Mouse (Mus musculus): ENCODE results near the gene Fermt1. TPM values are rescaled to one million over a fixed set of nuclear protein-coding genes. Genes with fewer than 3 reads are reported as not detected.

Fermt1 gene
- polyA plus RNA-seq, 1 experiment, result 13.7 TPM

GRCm38 (mm10) chr2:132936176-132936575 lies 9.5 kb downstream of the Fermt1 start:
- 82% methylated on average over 4 of the region's 4 CpGs for WGBS
- Histone ChIP-seq H3K36me3 (ENCODE audit: control insufficient read depth, insufficient read depth, low read length) (no peaks in the 10 kb centered on the region; the same call in none of the 2 replicates), H3K4me1 (ENCODE audit: control insufficient read depth, insufficient read depth, low read length) (peaks cover 11% of the 10 kb centered on the region; the same call in 1 of the 2 replicates), H3K27ac (ENCODE audit: insufficient read depth, low read depth, low read length) (no peak overlapping the region), H3K27me3 (replicated peaks; ENCODE audit: control insufficient read depth, insufficient read depth, low read length) (no peaks in the 10 kb centered on the region), H3K4me3 (ENCODE audit: insufficient read depth, low read depth, low read length) (no peak overlapping the region)
- TF ChIP-seq CTCF (conservative IDR thresholded peaks at IDR 0.05; ENCODE audit: insufficient read depth, insufficient read length, low read depth, low read length) (no peak), POLR2A (IDR thresholded peaks at IDR 0.05; ENCODE audit: low read depth, low read length) (no peak)
- DNase-seq, result no peak

GRCm38 (mm10) chr2:132934711-132935110 lies 11.0 kb downstream of the Fermt1 start:
- peaks cover 9% of the 10 kb centered on the region; the same call in 1 of the 2 replicates for H3K4me1 ChIP-seq (ENCODE audit: control insufficient read depth, insufficient read depth, low read length)
- WGBS, result 89% methylated on average over 4 of the region's 4 CpGs
- H3K27ac ChIP-seq (ENCODE audit: insufficient read depth, low read depth, low read length), result no peak overlapping the region
- H3K36me3 ChIP-seq (ENCODE audit: control insufficient read depth, insufficient read depth, low read length), result no peaks in the 10 kb centered on the region; the same call in none of the 2 replicates
- no peaks in the 10 kb centered on the region for H3K27me3 ChIP-seq (replicated peaks; ENCODE audit: control insufficient read depth, insufficient read depth, low read length)
- DNase-seq, result no peak
- TF ChIP-seq CTCF (conservative IDR thresholded peaks at IDR 0.05; ENCODE audit: insufficient read depth, insufficient read length, low read depth, low read length) (no peak), POLR2A (IDR thresholded peaks at IDR 0.05; ENCODE audit: low read depth, low read length) (no peak)
- no peak overlapping the region for H3K4me3 ChIP-seq (ENCODE audit: insufficient read depth, low read depth, low read length)

GRCm38 (mm10) chr2:132934142-132934541 lies 11.6 kb downstream of the Fermt1 start:
- DNase-seq, result no peak
- no peaks in the 10 kb centered on the region; the same call in none of the 2 replicates for H3K36me3 ChIP-seq (ENCODE audit: control insufficient read depth, insufficient read depth, low read length)
- H3K4me1 ChIP-seq (ENCODE audit: control insufficient read depth, insufficient read depth, low read length), result peaks cover 10% of the 10 kb centered on the region
- TF ChIP-seq CTCF (conservative IDR thresholded peaks at IDR 0.05; ENCODE audit: insufficient read depth, insufficient read length, low read depth, low read length) (no peak), POLR2A (IDR thresholded peaks at IDR 0.05; ENCODE audit: low read depth, low read length) (no peak)
- no peaks in the 10 kb centered on the region for H3K27me3 ChIP-seq (replicated peaks; ENCODE audit: control insufficient read depth, insufficient read depth, low read length)
- H3K27ac ChIP-seq (ENCODE audit: insufficient read depth, low read depth, low read length), result no peak overlapping the region
- H3K4me3 ChIP-seq (ENCODE audit: insufficient read depth, low read depth, low read length), result no peak overlapping the region
- 60% methylated on average over 2 of the region's 2 CpGs for WGBS

- no peak overlapping the region for H3K4me3 ChIP-seq (ENCODE audit: insufficient read depth, low read depth, low read length)
- no peak overlapping the region for H3K27ac ChIP-seq (ENCODE audit: insufficient read depth, low read depth, low read length)
- TF ChIP-seq POLR2A (IDR thresholded peaks at IDR 0.05; ENCODE audit: low read depth, low read length) (no peak), CTCF (conservative IDR thresholded peaks at IDR 0.05; ENCODE audit: insufficient read depth, insufficient read length, low read depth, low read length) (no peak)
- 59% methylated on average over 2 of the region's 2 CpGs for WGBS
- peak; percentile 38 for DNase-seq
- peaks cover 14% of the 10 kb centered on the region for H3K4me1 ChIP-seq (ENCODE audit: control insufficient read depth, insufficient read depth, low read length)
- no peaks in the 10 kb centered on the region for H3K27me3 ChIP-seq (replicated peaks; ENCODE audit: control insufficient read depth, insufficient read depth, low read length)
- H3K36me3 ChIP-seq (ENCODE audit: control insufficient read depth, insufficient read depth, low read length), result no peaks in the 10 kb centered on the region
Observed at GRCm38 (mm10) chr2:132928999-132929398, 16.7 kb downstream of the Fermt1 start.

GRCm38 (mm10) chr2:132927871-132928270 lies 17.8 kb downstream of the Fermt1 start:
- WGBS, result 38% methylated on average over 2 of the region's 2 CpGs
- Histone ChIP-seq H3K27ac (ENCODE audit: insufficient read depth, low read depth, low read length) (no peak overlapping the region), H3K27me3 (replicated peaks; ENCODE audit: control insufficient read depth, insufficient read depth, low read length) (no peaks in the 10 kb centered on the region), H3K4me3 (ENCODE audit: insufficient read depth, low read depth, low read length) (no peak overlapping the region), H3K4me1 (ENCODE audit: control insufficient read depth, insufficient read depth, low read length) (peaks cover 17% of the 10 kb centered on the region), H3K36me3 (ENCODE audit: control insufficient read depth, insufficient read depth, low read length) (no peaks in the 10 kb centered on the region)
- no peak for TF ChIP-seq CTCF (conservative IDR thresholded peaks at IDR 0.05; ENCODE audit: insufficient read depth, insufficient read length, low read depth, low read length)
- no peak for TF ChIP-seq POLR2A (IDR thresholded peaks at IDR 0.05; ENCODE audit: low read depth, low read length)
- DNase-seq, result peak; percentile 41

- no peak for DNase-seq
- no peak for TF ChIP-seq POLR2A (IDR thresholded peaks at IDR 0.05; ENCODE audit: low read depth, low read length)
- TF ChIP-seq CTCF (conservative IDR thresholded peaks at IDR 0.05; ENCODE audit: insufficient read depth, insufficient read length, low read depth, low read length), result no peak
Observed at GRCm38 (mm10) chr2:132927298-132927697, 18.4 kb downstream of the Fermt1 start.

GRCm38 (mm10) chr2:132923290-132924085 lies 22.2 kb downstream of the Fermt1 start:
- Histone ChIP-seq H3K4me3 (ENCODE audit: insufficient read depth, low read depth, low read length) (no peak overlapping the region), H3K27me3 (replicated peaks; ENCODE audit: control insufficient read depth, insufficient read depth, low read length) (no peaks in the 10 kb centered on the region), H3K36me3 (ENCODE audit: control insufficient read depth, insufficient read depth, low read length) (no peaks in the 10 kb centered on the region; the same call in 1 of the 2 replicates), H3K27ac (ENCODE audit: insufficient read depth, low read depth, low read length) (peak overlapping the region; percentile 86), H3K4me1 (ENCODE audit: control insufficient read depth, insufficient read depth, low read length) (peaks cover 20% of the 10 kb centered on the region; the same call in 1 of the 2 replicates)
- 22% methylated on average over 8 of the region's 8 CpGs for whole genome bisulfite sequencing
- no peak for TF ChIP-seq POLR2A (IDR thresholded peaks at IDR 0.05; ENCODE audit: low read depth, low read length)
- TF ChIP-seq CTCF (conservative IDR thresholded peaks at IDR 0.05; ENCODE audit: insufficient read depth, insufficient read length, low read depth, low read length), result no peak
- DNase-seq, result peak; percentile 93

More at GRCm38 (mm10) chr2:132927298-132927697, 18.4 kb downstream of the Fermt1 start:
- Histone ChIP-seq H3K27me3 (replicated peaks; ENCODE audit: control insufficient read depth, insufficient read depth, low read length) (no peaks in the 10 kb centered on the region), H3K4me1 (ENCODE audit: control insufficient read depth, insufficient read depth, low read length) (peaks cover 23% of the 10 kb centered on the region), H3K27ac (ENCODE audit: insufficient read depth, low read depth, low read length) (no peak overlapping the region), H3K4me3 (ENCODE audit: insufficient read depth, low read depth, low read length) (no peak overlapping the region), H3K36me3 (ENCODE audit: control insufficient read depth, insufficient read depth, low read length) (no peaks in the 10 kb centered on the region)
- 81% methylated on average over 2 of the region's 2 CpGs for whole genome bisulfite sequencing
